ENCODE assay signal across 8 mouse cellular contexts in the genomic region with DNA sequence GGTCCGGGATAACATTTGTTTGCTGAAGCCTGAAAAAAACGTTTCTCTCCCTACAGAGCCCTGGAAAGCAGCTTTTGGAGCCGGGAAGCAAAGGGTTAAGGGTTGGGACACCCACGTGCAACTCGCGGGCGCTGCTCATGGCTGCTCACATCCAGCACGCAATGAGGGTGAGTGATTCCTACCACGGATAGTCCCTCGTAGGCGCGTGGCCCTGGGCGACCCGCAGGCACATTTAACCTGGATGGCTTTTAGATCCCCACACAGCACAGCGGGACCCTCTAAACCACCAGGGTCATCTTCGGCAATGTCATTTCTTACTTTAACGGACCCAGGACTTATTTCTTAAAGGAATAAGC. TPM values are rescaled to one million over a fixed set of nuclear protein-coding genes. Genes with fewer than 3 reads are reported as not detected.
DNase-seq lines count a peak whose midpoint lies in the region; ATAC-seq and TF ChIP-seq lines count a peak whose summit lies in the region.

No protein-coding gene starts in this region.

- DNase-seq in adrenal gland, adult 2 months: peak; percentile 48
- no peak for DNase-seq in adrenal gland, adult 8-10 months
- DNase-seq in liver, embryonic 13.5 days: no peak
- DNase-seq in right cerebral cortex, postnatal 14 days: peak; percentile 76
- DNase-seq in urinary bladder, postnatal 36 days (ENCODE audit: low spot score in 2 of 2): no peak

- no peaks in the 10 kb centered on the region for H3K9me3 ChIP-seq in forebrain, embryonic 12.5 days
- H3K9me3 ChIP-seq in intestine, embryonic 16.5 days (ENCODE audit: control insufficient read depth, low read length): no peaks in the 10 kb centered on the region
- no peaks in the 10 kb centered on the region for H3K9me3 ChIP-seq in liver, embryonic 13.5 days (replicated peaks)

- TF ChIP-seq POLR2A in bone marrow macrophage, adult 2 months (IDR thresholded peaks at IDR 0.05; ENCODE audit: borderline replicate concordance, low read depth, low read length): no peak

- H3K9ac ChIP-seq in forebrain, embryonic 12.5 days: peak overlapping the region; percentile 33; the same call in 1 of the 2 replicates
- H3K9ac ChIP-seq in intestine, embryonic 16.5 days (ENCODE audit: low read depth, low read length): no peak overlapping the region
- H3K9ac ChIP-seq in liver, embryonic 13.5 days: no peak overlapping the region

- WGBS in forebrain, embryonic 12.5 days: under 1% methylated on average over 17 of the region's 17 CpGs
- 2% methylated on average over 17 of the region's 17 CpGs for WGBS in intestine, embryonic 16.5 days
- WGBS in liver, embryonic 13.5 days (ENCODE audit: insufficient replicate concordance): under 1% methylated on average over 17 of the region's 17 CpGs

- no peaks in the 10 kb centered on the region for H3K4me1 ChIP-seq in bone marrow macrophage, adult 2 months (ENCODE audit: control insufficient read depth, insufficient read depth, low read length)
- peaks cover 13% of the 10 kb centered on the region for H3K4me1 ChIP-seq in forebrain, embryonic 12.5 days
- H3K4me1 ChIP-seq in intestine, embryonic 16.5 days (ENCODE audit: control insufficient read depth, insufficient read depth, low read length): peaks cover 4% of the 10 kb centered on the region
- H3K4me1 ChIP-seq in liver, embryonic 13.5 days (replicated peaks): no peaks in the 10 kb centered on the region

- no peak overlapping the region for H3K27ac ChIP-seq in bone marrow macrophage, adult 2 months (ENCODE audit: insufficient read depth, low read depth, low read length)
- H3K27ac ChIP-seq in forebrain, embryonic 12.5 days: no peak overlapping the region
- H3K27ac ChIP-seq in intestine, embryonic 16.5 days (ENCODE audit: low read length): no peak overlapping the region
- no peak overlapping the region for H3K27ac ChIP-seq in liver, embryonic 13.5 days

- no peak for TF ChIP-seq CTCF in bone marrow macrophage, adult 2 months (IDR thresholded peaks at IDR 0.05; ENCODE audit: low read depth, low read length)

- no peak for ATAC-seq in forebrain, embryonic 12.5 days (ENCODE audit: low FRiP score)
- ATAC-seq in intestine, embryonic 16.5 days: no peak
- no peak for ATAC-seq in liver, embryonic 13.5 days (ENCODE audit: low read depth)

- H3K27me3 ChIP-seq in forebrain, embryonic 12.5 days: peaks cover 71% of the 10 kb centered on the region
- peaks cover 44% of the 10 kb centered on the region for H3K27me3 ChIP-seq in intestine, embryonic 16.5 days (replicated peaks; ENCODE audit: control insufficient read depth, insufficient read depth, low read length)
- H3K27me3 ChIP-seq in liver, embryonic 13.5 days: peaks cover 67% of the 10 kb centered on the region

- no peaks in the 10 kb centered on the region for H3K36me3 ChIP-seq in forebrain, embryonic 12.5 days (replicated peaks)
- no peaks in the 10 kb centered on the region for H3K36me3 ChIP-seq in intestine, embryonic 16.5 days (ENCODE audit: control insufficient read depth, insufficient read depth, low read length)
- H3K36me3 ChIP-seq in liver, embryonic 13.5 days: no peaks in the 10 kb centered on the region

- H3K4me3 ChIP-seq in bone marrow macrophage, adult 2 months (ENCODE audit: insufficient read depth, low read length): peak overlapping the region; percentile 12; the same call in 1 of the 2 replicates
- peak overlapping the region; percentile 46 for H3K4me3 ChIP-seq in forebrain, embryonic 12.5 days (replicated peaks)
- H3K4me3 ChIP-seq in intestine, embryonic 16.5 days (ENCODE audit: low read length): peak overlapping the region; percentile 46
- peak overlapping the region; percentile 34 for H3K4me3 ChIP-seq in liver, embryonic 13.5 days (replicated peaks)

- peak overlapping the region; percentile 75 for H3K4me2 ChIP-seq in forebrain, embryonic 12.5 days
- peak overlapping the region; percentile 71 for H3K4me2 ChIP-seq in intestine, embryonic 16.5 days (ENCODE audit: low read depth, low read length)
- peak overlapping the region; percentile 50 for H3K4me2 ChIP-seq in liver, embryonic 13.5 days

RNA-seq across cellular contexts. Expression of gene Jakmip3, which starts 0.3 kb away (rescaled TPM):
- 1 to 10 TPM; 5.2 to 7.3 TPM for total RNA-seq in adrenal gland, adult 2 months (2021)
- 3.4 and 6.9 TPM in 2 replicates for polyA plus RNA-seq in adrenal gland, adult 2 months (2012; rRNA removed)
- total RNA-seq in adrenal gland, adult 8-10 months (2022): 10 to 100 TPM in 2 of 4 experiments, 1 to 10 TPM in 2; 4.4 to 13.1 (median 8.8) TPM
- not detected in 2 replicates for polyA plus RNA-seq in bone marrow macrophage, adult 2 months (2012; ENCODE audit: insufficient read depth, insufficient read length, missing spikeins)
- 0.83 TPM in 2 replicates for polyA plus RNA-seq in forebrain, embryonic 12.5 days (2016; fragmentation: Nextera tagmentation; extraction: Ambion mirVana)
- 0.10 and 0.15 TPM in 2 replicates for polyA plus RNA-seq in intestine, embryonic 16.5 days (2015; fragmentation: Nextera tagmentation; extraction: Ambion mirVana)
- polyA plus RNA-seq in liver, embryonic 13.5 days (2015; fragmentation: Nextera tagmentation; extraction: Ambion mirVana): 0.03 TPM in 1 of 2 replicates, not detected in the other

RNA-seq across cellular contexts. Expression of gene Bnip3, which starts 30.9 kb away (rescaled TPM):
- total RNA-seq in adrenal gland, adult 2 months (2021): 100 to 1,000 TPM; 220 to 303 TPM
- polyA plus RNA-seq in adrenal gland, adult 2 months (2012; rRNA removed): 107 and 126 TPM in 2 replicates
- total RNA-seq in adrenal gland, adult 8-10 months (2022): 100 to 1,000 TPM; 109 to 258 (median 200) TPM
- polyA plus RNA-seq in bone marrow macrophage, adult 2 months (2012; ENCODE audit: insufficient read depth, insufficient read length, missing spikeins): 42.6 and 49.9 TPM in 2 replicates
- 63.0 and 66.9 TPM in 2 replicates for polyA plus RNA-seq in forebrain, embryonic 12.5 days (2016; fragmentation: Nextera tagmentation; extraction: Ambion mirVana)
- 192 and 195 TPM in 2 replicates for polyA plus RNA-seq in intestine, embryonic 16.5 days (2015; fragmentation: Nextera tagmentation; extraction: Ambion mirVana)
- 51.3 and 56.6 TPM in 2 replicates for polyA plus RNA-seq in liver, embryonic 13.5 days (2015; fragmentation: Nextera tagmentation; extraction: Ambion mirVana)

Comparison
In these comparisons a context has a peak if more than half of its experiments do, and no peak if none do; other contexts are left out.
1. DNase-seq: peak in adrenal gland, adult 2 months (single experiment) and right cerebral cortex, postnatal 14 days (single experiment); none in adrenal gland, adult 8-10 months (single experiment), liver, embryonic 13.5 days (single experiment) and urinary bladder, postnatal 36 days (0 of 2).
2. Peak in every context shown above with its lines, with median percentiles within 50 percentile points of each other: H3K4me3 ChIP-seq and H3K4me2 ChIP-seq.